Mouse (Mus musculus) small intestine, adult 2 months (tissue): ENCODE data around the gene Ap2b1.

ENCODE experiments used
- CTCF ChIP-seq: fragments of 200-500 bp; IDR thresholded peaks from 2 replicates; pipeline ENCODE4 v1.5.1; 2012; ENCODE audit warnings: low read depth, mild to moderate bottlenecking, control low read depth, inconsistent platforms, low read length, moderate library complexity, mixed read lengths; ENCODE audit not compliant: insufficient replicate concordance, insufficient read length; ENCODE audit errors: extremely low read depth
- POLR2A ChIP-seq: fragments of 200-500 bp; IDR thresholded peaks from 2 replicates; pipeline ENCODE4 v1.6.1; 2012; ENCODE audit warnings: low read depth, mild to moderate bottlenecking, control low read depth, inconsistent platforms, low read length, moderate library complexity

- no peak for TF ChIP-seq CTCF
- TF ChIP-seq POLR2A: no peak
Observed at GRCm38 (mm10) chr11:83364656-83365055, 65.8 kb downstream of the Ap2b1 start.
